Mouse (Mus musculus) MEL (cell line): ENCODE measurements at regions not wholly inside any gene's neighbourhood (a gene's known extent, or its start where the extent isn't known, plus 50 kb on each side); places are given as distances from the start of the nearest gene placed in this dataset.

Experiments
- DNase-seq: peaks from one replicate; pipeline ENCODE4 v3.0.0; 2011; ENCODE audit warnings: low read depth, low spot score
- H3K27ac ChIP-seq: 2 replicates; pipeline ENCODE4 v1.5.1; 2012; ENCODE audit warnings: low read depth, mild to moderate bottlenecking, control low read depth, low read length, moderate library complexity; ENCODE audit not compliant: control insufficient read depth
- H3K27me3 ChIP-seq, 2 experiments: fragments of 150-350 bp in 1 of 2; sonication (generic) in 1 of 2; 2 replicates each; pipeline ENCODE4 v1.6.1; 2012; ENCODE audit warnings: low read length in 2 of 2, mild to moderate bottlenecking in 2 of 2, improper control_type of control experiment in 1 of 2, moderate library complexity in 1 of 2; ENCODE audit not compliant: insufficient read depth in 2 of 2, control insufficient read depth in 1 of 2
- H3K36me3 ChIP-seq, 2 experiments: 2 replicates each; pipeline ENCODE4 v1.6.1; 2012 to 2014; ENCODE audit warnings: low read length in 2 of 2, improper control_type of control experiment in 1 of 2, inconsistent platforms in 1 of 2, mild to moderate bottlenecking in 1 of 2; ENCODE audit not compliant: insufficient read depth in 2 of 2, control insufficient read depth in 1 of 2
- H3K4me1 ChIP-seq, 2 experiments: fragments of 150-350 bp in 1 of 2; sonication (generic) in 1 of 2; 2 replicates each; pipeline ENCODE4 v1.6.1; 2012; ENCODE audit warnings: low read length in 2 of 2, improper control_type of control experiment in 1 of 2, mild to moderate bottlenecking in 1 of 2; ENCODE audit not compliant: insufficient read depth in 2 of 2, control insufficient read depth in 1 of 2
- H3K4me3 ChIP-seq, 2 experiments: fragments of 150-350 bp in 1 of 2; sonication (generic) in 1 of 2; 2 replicates each; pipeline ENCODE4 v1.5.1; 2012; ENCODE audit warnings: low read depth in 2 of 2, low read length in 2 of 2, mild to moderate bottlenecking in 2 of 2, moderate library complexity in 2 of 2, control low read depth in 1 of 2, improper control_type of control experiment in 1 of 2; ENCODE audit not compliant: control insufficient read depth in 1 of 2, insufficient read depth in 1 of 2
- H3K79me2 ChIP-seq: 2 replicates; pipeline ENCODE4 v1.6.1; 2012; ENCODE audit warnings: mild to moderate bottlenecking, low read length, moderate library complexity; ENCODE audit not compliant: control insufficient read depth, poor library complexity, insufficient read depth
- H3K9ac ChIP-seq: 2 replicates; pipeline ENCODE4 v1.6.1; 2012; ENCODE audit warnings: low read depth, mild to moderate bottlenecking, control low read depth, low read length, moderate library complexity; ENCODE audit not compliant: control insufficient read depth, poor library complexity, severe bottlenecking
- H3K9me3 ChIP-seq: fragments of 150-350 bp; sonication (generic); replicated peaks from 2 replicates; pipeline ENCODE4 v1.6.1; 2012; ENCODE audit warnings: mild to moderate bottlenecking, low read length, improper control_type of control experiment, moderate library complexity; ENCODE audit not compliant: insufficient read depth
- CHD2 ChIP-seq: IDR thresholded peaks from 2 replicates; pipeline ENCODE4 v1.6.1; 2011; ENCODE audit warnings: low read length, improper control_type of control experiment
- CTCF ChIP-seq, 3 experiments: IDR thresholded peaks in 2 of 3; conservative IDR thresholded peaks in 1 of 3; 2 replicates each; pipeline ENCODE4 v1.5.1; 2011 to 2012; ENCODE audit warnings: low read length in 3 of 3, low read depth in 2 of 3, mild to moderate bottlenecking in 2 of 3, improper control_type of control experiment in 1 of 3, inconsistent platforms in 1 of 3, mixed read lengths in 1 of 3, moderate library complexity in 1 of 3; ENCODE audit not compliant: control insufficient read depth in 1 of 3, insufficient read depth in 1 of 3, poor library complexity in 1 of 3, severe bottlenecking in 1 of 3
- ELF1 ChIP-seq: IDR thresholded peaks from 2 replicates; pipeline ENCODE4 v1.6.1; 2014; ENCODE audit warnings: low read depth, mild to moderate bottlenecking, inconsistent platforms, low read length, improper control_type of control experiment, moderate library complexity
- EP300 ChIP-seq, 2 experiments: IDR thresholded peaks; 2 replicates each; pipeline ENCODE4 v1.6.1; 2011; ENCODE audit warnings: improper control_type of control experiment in 2 of 2, low read length in 2 of 2, low read depth in 1 of 2, mild to moderate bottlenecking in 1 of 2
- ETS1 ChIP-seq: IDR thresholded peaks from 2 replicates; pipeline ENCODE4 v1.6.1; 2012; ENCODE audit warnings: low read depth, mild to moderate bottlenecking, inconsistent platforms, low read length, improper control_type of control experiment, moderate library complexity
- GABPA ChIP-seq: IDR thresholded peaks from 2 replicates; pipeline ENCODE4 v1.6.1; 2012; ENCODE audit warnings: low read depth, mild to moderate bottlenecking, inconsistent platforms, low read length, improper control_type of control experiment, moderate library complexity
- KAT2A ChIP-seq: conservative IDR thresholded peaks from 2 replicates; pipeline ENCODE4 v1.6.1; 2012; ENCODE audit warnings: low read depth, low read length, improper control_type of control experiment, inconsistent platforms
- MAFK ChIP-seq: IDR thresholded peaks from 2 replicates; pipeline ENCODE4 v1.6.1; 2011; ENCODE audit warnings: low read depth, mild to moderate bottlenecking, low read length, improper control_type of control experiment, borderline replicate concordance
- MAZ ChIP-seq: IDR thresholded peaks from 2 replicates; pipeline ENCODE4 v1.6.1; 2012; ENCODE audit warnings: low read depth, mild to moderate bottlenecking, inconsistent platforms, low read length, improper control_type of control experiment
- MEF2A ChIP-seq: IDR thresholded peaks from 2 replicates; pipeline ENCODE4 v1.6.1; 2014; ENCODE audit warnings: low read depth, mild to moderate bottlenecking, inconsistent platforms, low read length, improper control_type of control experiment; ENCODE audit not compliant: poor library complexity, insufficient replicate concordance, severe bottlenecking; ENCODE audit errors: extremely low read depth
- MXI1 ChIP-seq: IDR thresholded peaks from 2 replicates; pipeline ENCODE4 v1.6.1; 2011; ENCODE audit warnings: mild to moderate bottlenecking, low read depth, low read length, improper control_type of control experiment
- MYB ChIP-seq: IDR thresholded peaks from 2 replicates; pipeline ENCODE4 v1.6.1; 2011; ENCODE audit warnings: mild to moderate bottlenecking, low read depth, low read length, improper control_type of control experiment
- MYC ChIP-seq: IDR thresholded peaks from 2 replicates; pipeline ENCODE4 v1.6.1; 2011; ENCODE audit warnings: low read depth, mild to moderate bottlenecking, low read length, improper control_type of control experiment, moderate library complexity
- NELFE ChIP-seq: IDR thresholded peaks from 2 replicates; pipeline ENCODE4 v1.6.1; 2011; ENCODE audit warnings: low read depth, low read length, improper control_type of control experiment
- TAL1 ChIP-seq: IDR thresholded peaks from 2 replicates; pipeline ENCODE4 v1.6.1; 2012; ENCODE audit warnings: mild to moderate bottlenecking, inconsistent platforms, low read length, moderate library complexity, mixed read lengths
- TBP ChIP-seq: IDR thresholded peaks from 2 replicates; pipeline ENCODE4 v1.8.0; 2011; ENCODE audit warnings: low read depth, low read length, improper control_type of control experiment
- TCF12 ChIP-seq: IDR thresholded peaks from 2 replicates; pipeline ENCODE4 v1.6.1; 2014; ENCODE audit warnings: low read depth, mild to moderate bottlenecking, inconsistent platforms, low read length, improper control_type of control experiment, moderate library complexity
- USF1 ChIP-seq: IDR thresholded peaks from 2 replicates; pipeline ENCODE4 v1.6.1; 2014; ENCODE audit warnings: low read depth, mild to moderate bottlenecking, inconsistent platforms, low read length, improper control_type of control experiment, moderate library complexity
- USF2 ChIP-seq, 2 experiments: IDR thresholded peaks; 2 replicates each; pipeline ENCODE4 v1.6.1; 2011 to 2012; ENCODE audit warnings: improper control_type of control experiment in 2 of 2, low read length in 2 of 2, borderline replicate concordance in 1 of 2, inconsistent platforms in 1 of 2, low read depth in 1 of 2, mild to moderate bottlenecking in 1 of 2; ENCODE audit not compliant: insufficient read depth in 1 of 2
- ZMIZ1 ChIP-seq: IDR thresholded peaks from 2 replicates; pipeline ENCODE4 v1.6.1; 2012; ENCODE audit warnings: low read depth, mild to moderate bottlenecking, inconsistent platforms, low read length, improper control_type of control experiment, moderate library complexity

- no peak overlapping the region for H3K4me3 ChIP-seq
- no peaks in the 10 kb centered on the region for H3K9me3 ChIP-seq
- TF ChIP-seq ELF1 (no peak), MAFK (no peak), TCF12 (no peak), CHD2 (no peak), KAT2A (no peak), EP300 (IDR thresholded peaks at IDR 0.05; ENCODE audit: low read depth in 1 of 2, low read length in 2 of 2) (no peak), MYC (no peak), ETS1 (no peak), MYB (no peak), GABPA (no peak), CTCF (IDR thresholded peaks at IDR 0.05 in 2 of 3, conservative IDR thresholded peaks at IDR 0.05 in 1 of 3; ENCODE audit: control insufficient read depth in 1 of 3, insufficient read depth in 1 of 3, low read depth in 2 of 3, low read length in 3 of 3, poor library complexity in 1 of 3, severe bottlenecking in 1 of 3) (no peak), USF1 (no peak), MEF2A (no peak)
- TF ChIP-seq, all 39 proteins: peak for 0
- no peaks in the 10 kb centered on the region for H3K27me3 ChIP-seq
- DNase-seq, result no peak
- no peak overlapping the region for H3K9ac ChIP-seq
- H3K4me1 ChIP-seq, result no peaks in the 10 kb centered on the region
- no peaks in the 10 kb centered on the region for H3K36me3 ChIP-seq
- no peaks in the 10 kb centered on the region for H3K79me2 ChIP-seq
- H3K27ac ChIP-seq, result no peak overlapping the region
Measured at GRCm38 (mm10) chr15:61259047-61259446, 336.2 kb upstream of the A1bg start.

DNA sequence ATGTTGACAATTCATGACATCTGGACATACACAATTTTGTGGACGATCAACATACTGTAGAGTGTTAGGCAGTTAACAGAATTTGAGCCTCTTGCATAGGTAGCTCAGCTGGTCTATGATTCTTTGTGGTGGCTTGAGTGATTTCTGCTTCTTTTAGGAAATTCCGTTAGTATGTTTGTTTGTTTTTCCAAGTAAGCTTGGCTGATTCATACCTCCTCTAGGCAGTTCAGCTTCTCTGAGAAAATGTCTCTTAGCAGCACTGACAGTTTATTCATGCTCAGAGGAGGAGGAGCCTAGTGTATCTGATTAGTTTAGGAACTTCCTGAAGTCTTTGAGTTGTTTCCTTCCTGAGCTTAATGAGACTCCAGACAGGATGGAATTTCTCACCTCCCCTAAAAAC is 321.7 kb upstream of the A1bg start:
- Histone ChIP-seq H3K27me3 (no peaks in the 10 kb centered on the region), H3K9me3 (no peaks in the 10 kb centered on the region), H3K9ac (no peak overlapping the region), H3K36me3 (no peaks in the 10 kb centered on the region), H3K79me2 (no peaks in the 10 kb centered on the region), H3K4me3 (no peak overlapping the region), H3K4me1 (no peaks in the 10 kb centered on the region), H3K27ac (no peak overlapping the region)
- no peak for DNase-seq
- TF ChIP-seq TAL1, result no peak
- TF ChIP-seq TCF12, result no peak
- no peak for TF ChIP-seq MXI1
- no peak for TF ChIP-seq NELFE
- TF ChIP-seq TBP, result no peak
- TF ChIP-seq USF2 (IDR thresholded peaks at IDR 0.05; ENCODE audit: borderline replicate concordance in 1 of 2, insufficient read depth in 1 of 2, low read depth in 1 of 2, low read length in 2 of 2), result no peak
- TF ChIP-seq MAZ, result no peak
- TF ChIP-seq ZMIZ1, result no peak
